Mouse (Mus musculus): ENCODE results near the gene Nup210.
"Not testable (repeated sequence)": the region's sequence is repeated elsewhere in the genome, so short reads cannot be mapped to it uniquely, and the experiment has no call there.

Nup210 gene

GRCm38 (mm10) chr6:91139846-91140245, 23.2 kb upstream of the Nup210 start:
- DNase-seq (ENCODE audit: low spot score), result peak; percentile 86

- no peak for DNase-seq (ENCODE audit: low spot score)
Observed at GRCm38 (mm10) chr6:91137343-91137956, 20.8 kb upstream of the Nup210 start.

- no peak for DNase-seq (ENCODE audit: low spot score)
Observed at GRCm38 (mm10) chr6:91130856-91131255, 14.2 kb upstream of the Nup210 start.

- DNase-seq (ENCODE audit: low spot score), result no peak
Observed at GRCm38 (mm10) chr6:91128996-91129395, 12.4 kb upstream of the Nup210 start.

- no peak for DNase-seq (ENCODE audit: low spot score)
Observed at GRCm38 (mm10) chr6:91125228-91125585, 8.6 kb upstream of the Nup210 start.

GRCm38 (mm10) chr6:91124286-91125227, 7.9 kb upstream of the Nup210 start:
- no peak for DNase-seq (ENCODE audit: low spot score)

- no peak for DNase-seq (ENCODE audit: low spot score)
Observed at GRCm38 (mm10) chr6:91123453-91123852, 6.8 kb upstream of the Nup210 start.

GRCm38 (mm10) chr6:91121089-91121488, 4.5 kb upstream of the Nup210 start:
- not testable (repeated sequence) for DNase-seq (ENCODE audit: low spot score)

GRCm38 (mm10) chr6:91120206-91120605, 3.6 kb upstream of the Nup210 start:
- DNase-seq (ENCODE audit: low spot score), result no peak

- DNase-seq (ENCODE audit: low spot score), result no peak
Observed at GRCm38 (mm10) chr6:91118526-91118925, 1.9 kb upstream of the Nup210 start.

GRCm38 (mm10) chr6:91117149-91117548, 520 bp upstream of the Nup210 start:
- no peak for DNase-seq (ENCODE audit: low spot score)

- DNase-seq (ENCODE audit: low spot score), result no peak
Observed at GRCm38 (mm10) chr6:91115863-91116243, 776 bp downstream of the Nup210 start.

GRCm38 (mm10) chr6:91115158-91115557, 1.5 kb downstream of the Nup210 start:
- no peak for DNase-seq (ENCODE audit: low spot score)

- DNase-seq (ENCODE audit: low spot score), result no peak
Observed at GRCm38 (mm10) chr6:91114716-91115115, 1.9 kb downstream of the Nup210 start.

- no peak for DNase-seq (ENCODE audit: low spot score)
Observed at GRCm38 (mm10) chr6:91111954-91112252, 4.7 kb downstream of the Nup210 start.

GRCm38 (mm10) chr6:91111141-91111953, 5.3 kb downstream of the Nup210 start:
- no peak for DNase-seq (ENCODE audit: low spot score)

GRCm38 (mm10) chr6:91110323-91111020, 6.2 kb downstream of the Nup210 start:
- no peak for DNase-seq (ENCODE audit: low spot score)

GRCm38 (mm10) chr6:91109489-91109888, 7.1 kb downstream of the Nup210 start:
- DNase-seq (ENCODE audit: low spot score), result no peak

GRCm38 (mm10) chr6:91108917-91109450, 7.6 kb downstream of the Nup210 start:
- DNase-seq (ENCODE audit: low spot score), result no peak

- DNase-seq (ENCODE audit: low spot score), result no peak
Observed at GRCm38 (mm10) chr6:91108301-91108916, 8.2 kb downstream of the Nup210 start.

GRCm38 (mm10) chr6:91105400-91106129, 11.1 kb downstream of the Nup210 start:
- no peak for DNase-seq (ENCODE audit: low spot score)

Data from retina, embryonic 14.5 days (tissue).